Mouse (Mus musculus) myocyte (in vitro differentiated cells): Measurements from ENCODE around the gene Cdc5l. TPM values are rescaled to one million over a fixed set of nuclear protein-coding genes. Genes with fewer than 3 reads are reported as not detected.

ENCODE experiments used
- H3K27me3 ChIP-seq: one replicate; pipeline ENCODE4 v1.6.1; 2011; ENCODE audit not compliant: control insufficient read depth, insufficient read depth, insufficient read length
- H3K36me3 ChIP-seq: one replicate; pipeline ENCODE4 v1.6.1; 2011; ENCODE audit not compliant: control insufficient read depth, insufficient read depth
- H3K4me2 ChIP-seq: one replicate; pipeline ENCODE4 v1.6.1; 2011; ENCODE audit warnings: low read depth, control low read depth
- H3K4me3 ChIP-seq: one replicate; pipeline ENCODE4 v1.5.1; 2011; ENCODE audit warnings: mild to moderate bottlenecking, control low read depth, moderate library complexity
- H3K79me2 ChIP-seq: one replicate; pipeline ENCODE4 v1.6.1; 2011; ENCODE audit not compliant: control insufficient read depth, insufficient read depth
- H3ac ChIP-seq: one replicate; pipeline ENCODE4 v1.6.1; 2011; ENCODE audit not compliant: control insufficient read depth, insufficient read length
- CEBPB ChIP-seq: IDR thresholded peaks from 2 replicates; pipeline ENCODE4 v1.6.1; 2011; ENCODE audit warnings: mild to moderate bottlenecking, moderate library complexity; ENCODE audit not compliant: poor library complexity, insufficient read depth, severe bottlenecking
- E2F4 ChIP-seq: IDR thresholded peaks from one replicate; pipeline ENCODE4 v1.6.1; 2011; ENCODE audit warnings: mild to moderate bottlenecking, control low read depth, moderate library complexity; ENCODE audit not compliant: insufficient read depth
- MAX ChIP-seq: IDR thresholded peaks from one replicate; pipeline ENCODE4 v1.6.1; 2011; ENCODE audit warnings: low read depth, mild to moderate bottlenecking, control low read depth
- MYOD1 ChIP-seq, 3 experiments: IDR thresholded peaks; one replicate each; pipeline ENCODE4 v1.6.1; 2011; ENCODE audit warnings: control low read depth in 2 of 3, low read depth in 2 of 3, mild to moderate bottlenecking in 2 of 3, moderate library complexity in 1 of 3; ENCODE audit not compliant: insufficient read length in 2 of 3, control insufficient read depth in 1 of 3
- MYOG ChIP-seq, 3 experiments: IDR thresholded peaks; one replicate each; pipeline ENCODE4 v1.6.1; 2011; ENCODE audit warnings: control low read depth in 2 of 3, low read depth in 2 of 3, mild to moderate bottlenecking in 2 of 3; ENCODE audit not compliant: insufficient read length in 2 of 3, control insufficient read depth in 1 of 3, insufficient read depth in 1 of 3
- POLR2A ChIP-seq: IDR thresholded peaks from one replicate; pipeline ENCODE4 v1.6.1; 2011; ENCODE audit warnings: low read depth, mild to moderate bottlenecking, control low read depth, moderate library complexity; ENCODE audit not compliant: insufficient read length
- POLR2AphosphoS2 ChIP-seq: IDR thresholded peaks from one replicate; pipeline ENCODE4 v1.6.1; 2011; ENCODE audit warnings: low read depth, control low read depth; ENCODE audit not compliant: insufficient read length
- REST ChIP-seq: IDR thresholded peaks from one replicate; pipeline ENCODE4 v1.6.1; 2011; ENCODE audit warnings: mild to moderate bottlenecking, control low read depth, moderate library complexity; ENCODE audit not compliant: insufficient read depth, insufficient read length
- SRF ChIP-seq: IDR thresholded peaks from one replicate; pipeline ENCODE4 v1.6.1; 2011; ENCODE audit warnings: low read depth; ENCODE audit not compliant: control insufficient read depth, insufficient read length
- TCF12 ChIP-seq: IDR thresholded peaks from one replicate; pipeline ENCODE4 v1.6.1; 2011; ENCODE audit warnings: mild to moderate bottlenecking, control low read depth; ENCODE audit not compliant: poor library complexity, insufficient read depth, severe bottlenecking
- TCF3 ChIP-seq: IDR thresholded peaks from one replicate; pipeline ENCODE4 v1.6.1; 2011; ENCODE audit warnings: low read depth, control low read depth; ENCODE audit not compliant: insufficient read length
- USF1 ChIP-seq: IDR thresholded peaks from one replicate; pipeline ENCODE4 v1.6.1; 2011; ENCODE audit warnings: low read depth, mild to moderate bottlenecking, control low read depth, moderate library complexity
- polyA plus RNA-seq: library from polyadenylated mRNA; unstranded; fragments of >200 nt; fragmentation: generic; extraction: Trizol; gene quantifications from one replicate; pipeline ENCODE4 v1.2.1, GENCODE M21; 2012; ENCODE audit warnings: missing spikeins

Cdc5l gene
- polyA plus RNA-seq, 1 experiment = 26.8 TPM

DNA sequence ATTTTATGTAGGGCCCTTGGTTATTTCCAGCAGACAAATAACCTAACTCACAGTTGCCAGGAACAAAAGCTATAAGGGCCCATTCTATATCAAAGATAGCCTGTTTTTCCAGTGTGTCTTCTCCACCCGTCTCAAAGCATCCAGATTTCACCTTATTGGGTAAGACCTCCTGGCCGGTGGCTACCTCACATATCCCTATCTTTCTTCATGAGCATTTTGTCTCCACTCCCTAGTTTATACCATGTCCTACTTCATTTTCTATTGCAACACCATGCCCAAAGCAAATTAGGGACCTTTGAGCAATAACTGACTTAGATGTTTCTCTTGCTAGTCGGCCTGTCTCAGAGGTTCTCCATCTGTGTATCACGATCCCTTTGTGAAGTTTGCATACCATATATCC is 85.6 kb downstream of the Cdc5l start:
- no peak for TF ChIP-seq CEBPB
- TF ChIP-seq TCF12 = no peak
- TF ChIP-seq USF1 = no peak
- no peak for TF ChIP-seq POLR2AphosphoS2
- TF ChIP-seq E2F4 = no peak
- TF ChIP-seq MYOD1 (IDR thresholded peaks at IDR 0.05; ENCODE audit: control insufficient read depth in 1 of 3, insufficient read length in 2 of 3, low read depth in 2 of 3) = no peak
- TF ChIP-seq MYOG (IDR thresholded peaks at IDR 0.05; ENCODE audit: control insufficient read depth in 1 of 3, insufficient read depth in 1 of 3, insufficient read length in 2 of 3, low read depth in 2 of 3) = no peak
- TF ChIP-seq REST = no peak
- no peak for TF ChIP-seq TCF3
- no peak for TF ChIP-seq POLR2A
- TF ChIP-seq MAX = no peak
- no peak for TF ChIP-seq SRF
- H3K79me2 ChIP-seq = no peaks in the 10 kb centered on the region
- no peak overlapping the region for H3K4me3 ChIP-seq
- H3K4me2 ChIP-seq = no peak overlapping the region
- no peak overlapping the region for H3ac ChIP-seq
- H3K36me3 ChIP-seq = no peaks in the 10 kb centered on the region
- no peaks in the 10 kb centered on the region for H3K27me3 ChIP-seq

Other genes with a start within 250 kb of the Cdc5l start
- gene Spats1, start 41.7 kb upstream of the Cdc5l start, polyA plus RNA-seq = 0.07 TPM
- 15.5 TPM for gene Aars2, start 73.1 kb upstream of the Cdc5l start, polyA plus RNA-seq
- not detected for gene Tcte1, start 89.7 kb upstream of the Cdc5l start, polyA plus RNA-seq
- 0.30 TPM for gene Tmem151b, start 115.9 kb upstream of the Cdc5l start, polyA plus RNA-seq
- 7.3 TPM for gene Nfkbie, start 122.0 kb upstream of the Cdc5l start, polyA plus RNA-seq
- 80.1 TPM for gene Slc35b2, start 130.1 kb upstream of the Cdc5l start, polyA plus RNA-seq
- 1,606 TPM for gene Hsp90ab1, start 139.5 kb upstream of the Cdc5l start, polyA plus RNA-seq
- 913 TPM for gene Slc29a1, start 165.9 kb upstream of the Cdc5l start, polyA plus RNA-seq
- gene Mymx, start 168.4 kb upstream of the Cdc5l start, polyA plus RNA-seq = 576 TPM
- 0.38 TPM for gene Capn11, start 225.6 kb upstream of the Cdc5l start, polyA plus RNA-seq